Mouse (Mus musculus): ENCODE data around the gene Lgmn. TPM values are rescaled to one million over a fixed set of nuclear protein-coding genes. Genes with fewer than 3 reads are reported as not detected.

The Lgmn gene
- polyA plus RNA-seq, 1 experiment from 2014 or later = 84.7 TPM

GRCm38 (mm10) chr12:102346507-102346906 lies 93.1 kb downstream of the Lgmn start:
- no peaks in the 10 kb centered on the region for H3K9me3 ChIP-seq (ENCODE audit: control insufficient read depth, low read depth, low read length)
- ATAC-seq (ENCODE audit: insufficient number of reproducible peaks, insufficient read depth, low FRiP score, low read depth) = no peak
- WGBS = 14% methylated on average over 1 of the region's 1 CpGs

GRCm38 (mm10) chr12:102345031-102345815 lies 94.4 kb downstream of the Lgmn start:
- WGBS = 66% methylated on average over 14 of the region's 14 CpGs

More at GRCm38 (mm10) chr12:102346507-102346906, 93.1 kb downstream of the Lgmn start:
- H3K27me3 ChIP-seq (ENCODE audit: control insufficient read depth, insufficient read depth, low read length) = no peaks in the 10 kb centered on the region
- H3K4me3 ChIP-seq (ENCODE audit: low read depth, low read length) = no peak overlapping the region
- no peaks in the 10 kb centered on the region for H3K36me3 ChIP-seq (ENCODE audit: control insufficient read depth, insufficient read depth, low read length)
- no peak overlapping the region for H3K27ac ChIP-seq (ENCODE audit: low read length)
- no peaks in the 10 kb centered on the region for H3K4me1 ChIP-seq (ENCODE audit: control insufficient read depth, insufficient read depth, low read length)
- no peak overlapping the region for H3K4me2 ChIP-seq (replicated peaks; ENCODE audit: low read depth, low read length)
- H3K9ac ChIP-seq (replicated peaks; ENCODE audit: low read depth, low read length) = no peak overlapping the region

More at GRCm38 (mm10) chr12:102345031-102345815, 94.4 kb downstream of the Lgmn start:
- no peak overlapping the region for H3K4me2 ChIP-seq (replicated peaks; ENCODE audit: low read depth, low read length)
- H3K27ac ChIP-seq (ENCODE audit: low read length) = no peak overlapping the region
- H3K9me3 ChIP-seq (ENCODE audit: control insufficient read depth, low read depth, low read length) = no peaks in the 10 kb centered on the region
- no peak overlapping the region for H3K9ac ChIP-seq (replicated peaks; ENCODE audit: low read depth, low read length)
- H3K27me3 ChIP-seq (ENCODE audit: control insufficient read depth, insufficient read depth, low read length) = no peaks in the 10 kb centered on the region
- H3K4me1 ChIP-seq (ENCODE audit: control insufficient read depth, insufficient read depth, low read length) = no peaks in the 10 kb centered on the region
- H3K4me3 ChIP-seq (ENCODE audit: low read depth, low read length) = no peak overlapping the region
- no peaks in the 10 kb centered on the region for H3K36me3 ChIP-seq (ENCODE audit: control insufficient read depth, insufficient read depth, low read length)
- no peak for ATAC-seq (ENCODE audit: insufficient number of reproducible peaks, insufficient read depth, low FRiP score, low read depth)

Other genes starting within 250 kb of the Lgmn start
- gene Rin3, start 156.8 kb downstream of the Lgmn start, polyA plus RNA-seq (2014; fragmentation: Nextera tagmentation; extraction: Ambion mirVana) = 12.1 and 12.4 TPM in 2 replicates
- 35.1 and 38.8 TPM in 2 replicates for gene Golga5, start 29.3 kb upstream of the Lgmn start, polyA plus RNA-seq (2014; fragmentation: Nextera tagmentation; extraction: Ambion mirVana)
- gene Chga, start 115.2 kb upstream of the Lgmn start, polyA plus RNA-seq (2014; fragmentation: Nextera tagmentation; extraction: Ambion mirVana) = 5.2 and 5.8 TPM in 2 replicates

All from stomach, embryonic 14.5 days (tissue).